Mouse (Mus musculus): ENCODE measurements around the gene Rptor.

DNA sequence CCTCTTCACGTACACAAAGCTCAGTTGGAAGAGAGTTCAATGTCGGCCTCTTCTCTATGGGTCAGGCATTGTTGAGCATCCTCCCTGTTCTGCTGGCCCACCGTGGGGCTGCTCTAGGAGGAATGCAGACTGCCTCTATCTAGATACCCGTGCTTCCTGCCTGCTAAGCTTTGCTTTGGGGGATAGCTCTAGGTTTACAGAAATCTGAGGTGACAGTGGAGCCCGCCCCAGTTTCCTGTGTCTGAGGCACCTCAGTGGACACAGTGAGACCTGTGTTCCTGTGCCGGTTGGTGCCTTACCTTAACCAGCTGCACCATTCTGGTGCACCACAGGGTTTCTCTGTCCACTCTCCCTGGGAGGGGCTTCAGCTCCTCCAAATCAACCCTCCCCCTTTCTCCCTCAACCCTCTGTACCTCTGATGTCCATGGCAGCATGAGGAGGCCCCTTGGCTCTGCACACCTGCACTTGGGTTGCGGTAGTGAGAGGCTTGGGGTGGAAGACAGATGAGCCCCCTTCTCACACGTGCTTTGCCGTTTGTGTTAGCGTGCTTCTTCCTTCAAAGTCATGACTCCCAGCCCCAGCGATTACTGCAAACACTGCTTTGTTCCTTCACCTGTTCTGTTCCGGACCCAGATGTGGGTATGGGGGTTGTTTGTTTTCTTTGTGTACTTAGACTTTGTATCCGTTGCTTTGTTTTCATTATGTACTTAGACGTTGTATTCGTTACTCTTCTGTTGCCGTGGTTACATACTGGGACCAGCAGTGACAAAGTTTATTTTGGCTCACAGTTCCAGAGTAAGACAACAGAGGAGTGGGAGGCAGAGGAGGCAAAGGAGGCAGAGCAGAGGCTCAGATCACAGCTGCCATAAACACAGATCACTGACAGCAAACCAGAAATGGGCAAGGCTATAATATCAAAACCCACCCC, 231.4 kb downstream of the Rptor start:
- TF ChIP-seq CTCF (IDR thresholded peaks at IDR 0.05; ENCODE audit: borderline replicate concordance, extremely low read depth, insufficient read depth, insufficient read length) (no peak), POLR2A (IDR thresholded peaks at IDR 0.05; ENCODE audit: borderline replicate concordance, extremely low read depth, insufficient read depth, insufficient read length, poor library complexity, severe bottlenecking) (no peak)
